Mouse (Mus musculus): Measurements from ENCODE around the gene Isg15.

- TF ChIP-seq MAFK (IDR thresholded peaks at IDR 0.05; ENCODE audit: insufficient read depth, low read depth, low read length) (no peak), CHD2 (IDR thresholded peaks at IDR 0.05; ENCODE audit: low read depth, low read length) (no peak), ZNF384 (IDR thresholded peaks at IDR 0.05; ENCODE audit: low read depth, low read length) (no peak), ZC3H11A (IDR thresholded peaks at IDR 0.05; ENCODE audit: borderline replicate concordance, low read depth, low read length) (no peak)
Measured at GRCm38 (mm10) chr4:156177630-156178029, 23.0 kb downstream of the Isg15 start.

All from ES-E14 (cell line).